Mouse (Mus musculus): ENCODE measurements at regions not wholly inside any gene's neighbourhood (a gene's known extent, or its start where the extent isn't known, plus 50 kb on each side); places are given as distances from the start of the nearest gene placed in this dataset.
A peak's percentile ranks its signal among the peaks of the same experiment; 100 is the strongest.

DNA sequence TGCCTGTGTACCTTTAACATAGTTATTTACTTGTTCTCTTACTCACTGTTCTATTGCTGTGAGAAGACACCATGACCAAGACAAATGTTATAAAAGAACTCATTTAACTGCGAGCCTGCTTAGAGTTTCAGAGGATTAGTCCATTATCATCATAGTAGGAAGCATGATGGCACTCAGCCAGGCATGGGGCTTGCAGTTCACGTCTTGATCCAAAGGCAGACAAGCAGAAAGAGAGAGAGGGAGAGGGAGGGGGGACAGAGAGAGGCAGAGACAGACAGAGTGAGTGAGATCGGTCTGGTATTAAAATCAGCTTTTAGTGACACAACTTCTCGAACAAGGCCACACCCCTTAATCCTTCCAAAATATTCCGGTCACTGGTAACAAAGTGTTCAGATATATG, 106.2 kb upstream of the Tbc1d5 start:
- no peak for ATAC-seq (replicated peaks; ENCODE audit: poor library complexity, severe bottlenecking)

DNA sequence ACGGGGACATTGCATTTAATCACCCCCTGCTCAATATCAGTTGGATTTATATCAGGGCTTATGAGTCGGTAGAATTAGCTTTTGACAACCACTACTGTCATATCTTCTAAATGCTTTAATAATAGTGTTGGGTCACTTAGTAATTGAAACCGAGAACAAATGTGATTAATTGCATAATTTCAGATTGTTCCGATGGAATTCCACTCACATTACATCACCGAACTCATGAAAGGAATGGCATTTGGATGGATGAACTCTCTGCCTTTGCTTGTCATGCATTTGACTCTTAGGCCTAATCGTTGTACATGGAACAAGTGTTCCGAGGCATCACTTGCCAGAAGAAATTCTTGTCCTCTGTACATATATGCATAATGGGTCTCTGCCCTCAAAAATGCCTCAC, 99.6 kb upstream of the Tbc1d5 start:
- ATAC-seq (replicated peaks; ENCODE audit: poor library complexity, severe bottlenecking), result no peak

DNA sequence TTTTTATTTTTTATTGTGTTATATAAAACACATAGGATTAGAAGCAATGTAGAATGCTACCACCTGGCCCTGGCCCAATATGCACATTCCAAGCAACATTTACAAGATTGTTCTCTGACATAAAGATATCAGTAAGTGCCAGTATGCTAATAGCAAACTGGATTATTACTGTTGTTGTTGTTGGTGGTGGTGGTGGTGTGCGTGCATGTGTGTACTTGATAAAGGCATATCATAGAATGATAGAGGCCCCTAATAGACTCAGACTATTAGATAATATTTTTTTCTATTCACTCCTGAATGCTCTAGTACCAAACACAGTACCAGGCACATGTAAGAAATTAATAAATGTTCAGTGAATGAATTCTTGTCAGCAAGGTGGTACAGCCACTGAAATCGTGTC, 98.9 kb upstream of the Tbc1d5 start:
- ATAC-seq (replicated peaks; ENCODE audit: poor library complexity, severe bottlenecking), result no peak

DNA sequence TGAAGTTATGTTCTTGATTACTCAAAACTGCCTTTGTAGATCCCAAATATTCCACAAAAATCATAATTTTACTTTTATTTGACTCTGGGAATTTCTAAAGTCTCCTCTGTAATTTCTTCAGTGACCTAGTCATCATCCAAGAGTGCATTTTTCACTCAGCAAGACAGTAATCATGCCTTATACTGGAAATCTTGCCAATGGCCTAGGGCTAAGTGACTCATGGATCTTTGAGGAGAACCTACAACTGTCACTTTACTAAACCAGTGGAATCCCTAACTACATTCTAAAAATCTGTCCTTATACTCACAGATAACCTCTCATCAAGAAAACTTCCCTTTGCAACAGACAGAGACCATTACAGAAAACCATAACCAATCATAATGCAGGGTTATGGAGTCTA, 98.0 kb upstream of the Tbc1d5 start:
- no peak for ATAC-seq (replicated peaks; ENCODE audit: poor library complexity, severe bottlenecking)

DNA sequence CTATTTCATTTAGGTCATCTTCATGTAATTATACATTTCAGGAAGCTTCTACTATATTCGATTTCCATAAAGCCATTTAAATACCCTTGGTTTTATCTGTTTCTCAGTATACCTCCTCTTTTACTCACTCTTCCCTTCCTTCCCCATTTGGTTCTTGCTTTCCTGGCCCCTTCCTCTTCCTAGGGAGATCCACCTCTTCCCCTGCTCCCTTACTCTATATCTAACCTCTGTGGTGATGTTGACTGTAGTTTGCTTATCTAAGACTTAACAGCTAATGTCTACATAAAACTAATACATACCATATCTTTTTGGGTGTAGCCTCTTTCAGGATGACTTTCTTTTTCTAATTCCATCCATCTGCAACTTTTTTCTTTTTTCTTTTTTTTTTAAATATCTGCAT, 92.9 kb upstream of the Tbc1d5 start:
- no peak for ATAC-seq (replicated peaks; ENCODE audit: poor library complexity, severe bottlenecking)

DNA sequence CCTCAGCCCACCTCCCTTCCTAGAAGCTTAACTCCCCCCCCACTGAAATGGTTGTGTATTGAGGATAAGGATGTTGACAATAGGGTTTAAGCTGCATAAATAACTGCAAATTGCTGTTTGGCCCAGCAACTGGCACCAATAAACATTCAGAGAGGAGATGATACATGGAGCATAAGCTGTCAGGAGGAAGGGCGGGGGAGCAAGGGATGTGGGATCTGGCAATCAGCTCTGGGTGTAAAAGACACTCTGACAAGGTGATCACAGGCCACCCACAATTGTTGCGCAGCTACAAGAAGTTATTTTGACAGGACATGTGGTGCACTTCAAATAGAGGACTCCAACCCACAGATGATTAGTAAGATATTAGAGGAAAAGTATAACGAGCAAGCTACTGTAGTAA, 83.8 kb upstream of the Tbc1d5 start:
- no peak for ATAC-seq (replicated peaks; ENCODE audit: poor library complexity, severe bottlenecking)

DNA sequence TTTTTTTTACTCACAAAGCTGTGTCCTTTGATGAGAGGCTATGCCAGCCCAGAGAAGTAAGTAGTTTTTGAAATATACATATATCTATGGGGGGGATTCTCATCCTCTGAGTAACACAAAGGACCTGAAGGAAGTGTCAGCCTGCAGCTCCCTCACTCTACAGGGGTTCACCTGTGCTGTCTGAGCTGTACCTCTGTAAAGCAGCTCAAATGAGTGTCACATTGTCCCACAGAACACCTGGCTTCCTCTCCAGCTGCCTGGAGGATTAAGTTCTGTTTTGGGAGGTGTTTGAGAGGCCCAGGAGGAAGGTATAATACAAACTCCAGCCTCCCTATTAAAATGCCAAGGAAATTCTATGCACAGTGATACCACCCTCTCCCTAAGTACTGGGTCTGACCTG, 83.3 kb upstream of the Tbc1d5 start:
- ATAC-seq (replicated peaks; ENCODE audit: poor library complexity, severe bottlenecking), result no peak

DNA sequence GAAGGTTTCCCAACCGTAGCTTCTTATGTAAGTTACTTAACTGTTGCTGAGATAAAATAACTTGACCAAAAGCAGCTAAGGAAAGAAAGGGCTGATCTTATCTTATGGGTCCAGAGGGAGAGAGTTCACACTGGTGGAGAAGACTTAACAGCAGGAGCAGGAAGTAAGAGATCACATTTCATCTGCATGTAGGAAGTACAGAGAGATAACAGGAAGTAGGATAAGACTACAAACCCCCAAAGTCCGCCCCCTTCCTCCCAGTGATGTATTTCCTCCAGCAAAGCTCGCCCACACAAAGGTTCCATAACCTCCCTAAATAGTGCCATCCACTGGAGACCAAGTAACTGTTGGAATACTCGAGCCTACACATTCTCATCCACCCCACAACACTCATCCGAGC, 79.2 kb upstream of the Tbc1d5 start:
- ATAC-seq (replicated peaks; ENCODE audit: poor library complexity, severe bottlenecking), result peak; percentile 17; the same call in 1 of the 2 replicates

DNA sequence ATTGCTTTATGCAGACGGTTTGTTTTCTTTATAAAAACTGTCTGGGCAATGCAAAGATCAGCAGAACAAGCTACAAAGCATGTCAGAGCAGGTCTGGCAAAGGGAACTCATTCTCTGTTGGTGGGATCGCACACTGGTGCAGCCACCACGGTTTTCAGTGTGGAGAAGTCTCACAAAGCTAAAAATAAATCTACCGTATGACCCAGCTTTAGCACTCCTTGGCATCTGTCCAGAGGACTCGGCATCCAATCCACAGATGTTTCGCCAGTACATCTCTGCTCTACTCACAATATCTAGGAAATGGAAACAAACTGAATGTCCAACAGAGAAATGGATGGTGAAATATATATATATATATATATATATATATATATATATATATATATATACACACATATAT, 69.4 kb upstream of the Tbc1d5 start:
- no peak for ATAC-seq (replicated peaks; ENCODE audit: poor library complexity, severe bottlenecking)

DNA sequence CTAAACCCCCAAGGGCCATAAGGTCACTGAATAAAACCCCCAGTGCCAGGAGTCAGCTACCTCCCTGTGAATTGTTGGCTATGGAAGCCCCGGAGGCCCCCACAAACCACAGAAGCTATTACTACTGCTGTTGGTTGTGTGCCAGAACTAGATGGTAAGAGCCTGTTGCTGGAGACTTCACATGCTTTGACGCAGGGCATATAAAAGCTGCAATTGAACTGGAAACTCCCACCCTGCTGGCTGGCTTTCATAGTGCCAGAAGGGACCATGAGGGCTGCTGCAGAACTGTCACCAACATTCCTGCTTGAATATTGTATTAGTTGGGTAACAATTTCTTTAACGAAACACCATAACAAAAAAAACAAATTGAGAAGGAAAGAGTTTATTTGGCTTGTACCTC, 66.9 kb upstream of the Tbc1d5 start:
- ATAC-seq (replicated peaks; ENCODE audit: poor library complexity, severe bottlenecking), result no peak

DNA sequence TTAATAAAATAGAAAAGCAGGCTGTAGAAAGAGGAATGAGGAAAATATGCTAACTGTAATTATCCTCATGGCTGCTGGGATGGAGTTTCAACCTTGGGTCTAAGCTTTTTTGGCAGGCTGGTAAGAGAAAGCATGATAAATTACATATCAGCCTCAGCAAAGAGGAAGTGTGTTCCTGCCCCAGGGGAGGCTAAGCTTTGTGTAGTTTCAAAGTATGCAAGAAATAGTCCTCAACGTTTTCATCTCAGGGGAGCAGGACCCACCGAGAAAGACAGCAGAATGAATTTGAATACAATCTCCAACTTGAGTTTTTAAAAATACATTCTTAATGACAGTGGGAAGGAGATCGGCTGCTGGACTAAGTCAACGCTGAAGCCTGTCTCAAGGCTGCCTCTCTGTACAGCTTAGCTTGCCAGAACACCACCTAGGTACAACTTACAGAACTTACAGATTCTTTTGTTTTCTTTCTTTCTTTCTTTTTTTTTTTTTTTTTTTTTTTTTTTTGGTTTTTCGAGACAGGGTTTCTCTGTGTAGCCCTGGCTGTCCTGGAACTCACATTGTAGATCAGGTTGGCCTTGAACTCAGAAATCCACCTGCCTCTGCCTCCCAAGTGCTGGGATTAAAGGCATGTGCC, 61.3 kb upstream of the Tbc1d5 start:
- peak; percentile 46; the same call in 1 of the 2 replicates for ATAC-seq (replicated peaks; ENCODE audit: poor library complexity, severe bottlenecking)

DNA sequence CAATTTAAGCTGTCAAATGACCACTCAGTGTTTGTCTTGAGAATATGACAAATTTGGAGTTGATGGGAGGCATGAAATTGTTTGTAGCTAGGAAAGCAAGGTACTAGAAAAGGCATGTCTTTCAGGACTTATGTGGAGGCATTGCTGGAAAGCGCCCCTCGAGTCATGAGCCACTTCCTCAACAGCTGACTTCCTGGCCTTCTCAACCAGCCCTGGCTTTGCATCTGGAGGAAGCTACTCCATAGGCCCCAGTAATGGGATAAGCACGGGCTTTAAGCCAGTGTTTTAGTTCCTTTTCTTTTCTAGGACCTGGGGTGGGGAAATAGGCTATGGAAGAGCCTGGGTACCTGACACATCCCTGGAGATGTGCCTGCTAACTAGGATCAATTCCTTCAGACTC, 60.3 kb upstream of the Tbc1d5 start:
- peak; percentile 91 for ATAC-seq (replicated peaks; ENCODE audit: poor library complexity, severe bottlenecking)
